Mouse (Mus musculus) gastrocnemius, adult 2 months (tissue): ENCODE data around the gene Adam1a. TPM values are rescaled to one million over a fixed set of nuclear protein-coding genes. Genes with fewer than 3 reads are reported as not detected.
A peak's percentile ranks its signal among the peaks of the same experiment; 100 is the strongest.
"Not testable (repeated sequence)": the region's sequence is repeated elsewhere in the genome, so short reads cannot be mapped to it uniquely, and the experiment has no call there.

Experiments
- DNase-seq: peaks from one replicate; pipeline ENCODE4 v3.0.0; 2022
- H3K27ac ChIP-seq: fragments of 200-600 bp; 2 replicates; pipeline ENCODE4 v1.8.1; 2022; ENCODE audit warnings: mild to moderate bottlenecking
- H3K4me3 ChIP-seq: fragments of 200-600 bp; 2 replicates; pipeline ENCODE4 v1.8.1; 2022; ENCODE audit warnings: mild to moderate bottlenecking, moderate library complexity
- CTCF ChIP-seq: fragments of 200-600 bp; IDR thresholded peaks from 2 replicates; pipeline ENCODE4 v1.8.1; 2022; ENCODE audit warnings: antibody characterized with exemption, mild to moderate bottlenecking, moderate library complexity
- intact Hi-C: fragments of 180-260 bp; cut with DNase I; formaldehyde crosslinking; loops from one replicate; pipeline ENCODE4 v1.15.1; 2025
- total RNA-seq, 2 experiments: library from RNA; stranded (reverse); gene quantifications; 2 replicates each; pipeline ENCODE4 v1.2.3; 2021

The Adam1a gene
- total RNA-seq, 2 experiments from 2014 or later, result 2.0 to 3.0 TPM

- intact Hi-C loops, result loop anchor here (5.0 kb wide), 1 partner anchor 56 kb away; no protein-coding TSS in a partner anchor
- Histone ChIP-seq H3K4me3 (peak within 1 kb of the TSS; percentile 99), H3K27ac (peak within 1 kb of the TSS; percentile 99)
- peak; percentile 98 for DNase-seq
- no peak for TF ChIP-seq CTCF
These were observed 679 bp upstream of the Adam1a start, which contains the start of gene Mapkapk5 for GRCm38 (mm10) chr5:121545793-121546529. Gene Mapkapk5, minus strand, starts transcription at chr5:121545905.

- TF ChIP-seq CTCF, result no peak
- Histone ChIP-seq H3K27ac (no peak overlapping the region), H3K4me3 (no peak overlapping the region)
- DNase-seq, result no peak
- intact Hi-C loops, result no loop called here
These were observed 1.9 kb downstream of the Adam1a start for GRCm38 (mm10) chr5:121543370-121543769.

DNA sequence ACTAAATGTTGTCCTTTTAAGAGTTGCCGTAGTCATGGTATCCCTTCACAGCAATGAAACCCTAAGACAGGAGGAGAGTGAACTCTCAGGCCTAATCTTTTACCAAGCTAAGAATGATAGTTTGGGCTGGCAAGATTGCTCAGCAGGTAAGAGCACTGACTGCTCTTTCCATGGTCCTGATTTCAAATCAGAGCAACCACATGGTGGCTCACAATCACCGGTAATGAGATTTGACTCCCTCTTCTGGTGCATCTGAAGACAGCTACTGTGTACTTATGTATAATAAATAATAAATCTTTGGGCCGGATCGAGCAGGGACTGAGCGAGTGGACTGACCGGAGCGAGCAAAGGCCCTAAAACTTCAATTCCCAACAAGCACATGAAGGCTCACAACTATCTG, 4.0 kb downstream of the Adam1a start:
- TF ChIP-seq CTCF, result 0 out of 2 replicates have a peak, but pooled peaks have one; percentile 1
- no peak overlapping the region for H3K27ac ChIP-seq
- intact Hi-C loops, result no loop called here
- no peak overlapping the region for H3K4me3 ChIP-seq
- DNase-seq, result no peak

- intact Hi-C loops, result no loop called here
- no peak for DNase-seq
- Histone ChIP-seq H3K27ac (no peak overlapping the region), H3K4me3 (no peak overlapping the region)
- TF ChIP-seq CTCF, result no peak
These were observed 5.2 kb downstream of the Adam1a start for GRCm38 (mm10) chr5:121540066-121540465.

- Histone ChIP-seq H3K4me3 (no peak overlapping the region), H3K27ac (no peak overlapping the region)
- no peak for DNase-seq
- intact Hi-C loops, result no loop called here
- no peak for TF ChIP-seq CTCF
These were observed 7.7 kb downstream of the Adam1a start for GRCm38 (mm10) chr5:121537588-121537987.

DNA sequence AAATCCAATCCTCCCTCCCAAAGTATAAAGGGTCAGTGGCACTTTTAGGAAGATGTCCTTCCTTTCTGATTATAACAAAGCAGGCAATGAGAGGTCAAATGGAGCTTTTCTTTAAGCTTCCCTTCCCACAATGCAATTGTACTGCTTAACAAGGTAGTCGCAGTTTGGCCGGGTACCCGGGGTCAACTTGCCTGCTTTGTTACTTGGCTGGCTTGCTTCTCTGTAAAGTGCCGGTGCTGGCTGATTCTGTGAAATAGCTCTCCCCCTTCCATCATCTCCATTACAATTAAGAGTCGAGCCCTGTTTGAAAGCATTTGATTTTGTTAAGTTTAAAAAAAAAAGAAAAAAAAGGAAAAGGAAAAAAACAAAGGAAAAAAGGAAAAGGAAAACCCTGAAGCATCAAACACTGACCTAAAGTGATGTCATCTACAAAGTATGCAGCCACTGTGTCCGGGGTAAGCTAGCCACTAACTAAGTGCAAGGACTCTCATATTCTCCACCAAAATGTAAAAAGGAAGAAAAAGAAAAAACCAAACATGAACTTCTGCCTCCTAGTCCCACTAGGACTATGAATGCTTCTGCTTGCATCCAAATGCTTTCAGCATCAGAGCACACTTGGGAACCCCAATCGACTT, 8.2 kb downstream of the Adam1a start:
- Histone ChIP-seq H3K27ac (no peak overlapping the region), H3K4me3 (no peak overlapping the region)
- no peak for TF ChIP-seq CTCF
- intact Hi-C loops, result no loop called here
- DNase-seq, result no peak

DNA sequence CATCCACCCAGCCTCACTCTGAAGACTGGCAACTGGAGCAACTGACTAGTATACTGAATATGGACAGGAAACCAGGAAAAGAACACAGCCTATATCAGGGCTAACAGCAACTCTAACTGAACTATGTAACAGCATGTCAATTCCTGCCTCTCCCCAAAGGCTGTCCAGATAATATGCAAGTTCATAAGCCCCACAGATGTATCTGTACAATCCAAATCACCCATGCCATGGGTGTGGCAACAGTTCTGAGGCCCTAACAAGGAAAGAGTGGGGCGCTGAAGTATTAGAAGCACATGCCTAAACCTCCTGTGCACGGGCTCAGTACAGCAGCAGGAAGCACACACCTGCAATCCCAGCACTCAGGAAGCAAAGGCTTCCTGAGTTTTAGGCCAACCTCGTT, 10.2 kb downstream of the Adam1a start:
- no peak for TF ChIP-seq CTCF
- Histone ChIP-seq H3K4me3 (no peak overlapping the region), H3K27ac (no peak overlapping the region)
- DNase-seq, result no peak
- intact Hi-C loops, result no loop called here

GRCm38 (mm10) chr5:121534521-121534920, 10.8 kb downstream of the Adam1a start:
- no peak overlapping the region for H3K27ac ChIP-seq
- no peak for DNase-seq
- TF ChIP-seq CTCF, result peak; percentile 39; the same call in 1 of the 2 replicates
- no peak overlapping the region for H3K4me3 ChIP-seq
- intact Hi-C loops, result no loop called here

- TF ChIP-seq CTCF, result no peak
- peak; percentile 43 for DNase-seq
- H3K27ac ChIP-seq, result peak overlapping the region; percentile 79
- H3K4me3 ChIP-seq, result peak overlapping the region; percentile 4; the same call in 1 of the 2 replicates
- intact Hi-C loops, result no loop called here
These were observed 18.3 kb downstream of the Adam1a start for GRCm38 (mm10) chr5:121526961-121527360.

DNA sequence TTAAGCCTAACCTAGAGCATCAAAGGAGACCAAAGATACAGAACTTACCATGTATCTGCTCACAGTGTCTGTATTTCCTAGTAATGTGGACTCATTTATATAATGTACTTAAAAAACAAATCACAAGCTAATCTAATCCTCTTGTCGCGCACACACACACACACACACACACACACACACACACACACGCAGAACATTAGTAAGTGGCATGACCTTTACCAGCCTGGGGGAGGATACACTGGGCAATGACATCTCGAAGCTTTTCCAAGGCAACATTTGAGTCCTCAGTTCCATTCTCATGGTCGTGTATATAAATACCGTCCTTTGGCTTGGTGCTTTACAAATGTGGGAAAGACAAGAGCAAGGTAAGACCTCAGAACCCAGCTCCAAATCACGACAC, 18.8 kb downstream of the Adam1a start:
- Histone ChIP-seq H3K27ac (peak overlapping the region; percentile 79), H3K4me3 (no peak overlapping the region)
- TF ChIP-seq CTCF, result no peak
- intact Hi-C loops, result no loop called here
- DNase-seq, result no peak

GRCm38 (mm10) chr5:121525774-121526450, 19.4 kb downstream of the Adam1a start:
- intact Hi-C loops, result no loop called here
- TF ChIP-seq CTCF, result no peak
- no peak for DNase-seq
- no peak overlapping the region for H3K4me3 ChIP-seq
- peak overlapping the region; percentile 48; the same call in 1 of the 2 replicates for H3K27ac ChIP-seq

DNA sequence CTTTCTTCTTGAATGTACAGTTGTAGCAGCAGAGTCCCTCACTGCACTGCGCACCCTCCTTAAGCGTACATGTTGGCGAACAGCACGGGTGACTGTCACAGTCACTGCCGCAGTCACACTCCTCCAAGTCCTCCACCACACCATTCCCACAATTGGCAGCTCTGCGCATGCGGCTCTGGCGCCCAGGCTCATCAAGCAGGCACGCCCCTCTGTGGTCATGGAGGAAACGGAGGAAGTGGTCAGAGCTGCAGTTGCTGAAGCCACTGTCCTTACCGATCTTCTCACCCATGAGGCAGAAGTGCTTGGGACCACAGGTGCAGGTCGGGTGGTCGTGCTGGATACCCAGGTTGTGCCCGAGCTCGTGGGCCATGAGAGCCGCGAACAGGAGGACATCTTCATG, 25.5 kb downstream of the Adam1a start:
- H3K4me3 ChIP-seq, result not testable (repeated sequence)

DNA sequence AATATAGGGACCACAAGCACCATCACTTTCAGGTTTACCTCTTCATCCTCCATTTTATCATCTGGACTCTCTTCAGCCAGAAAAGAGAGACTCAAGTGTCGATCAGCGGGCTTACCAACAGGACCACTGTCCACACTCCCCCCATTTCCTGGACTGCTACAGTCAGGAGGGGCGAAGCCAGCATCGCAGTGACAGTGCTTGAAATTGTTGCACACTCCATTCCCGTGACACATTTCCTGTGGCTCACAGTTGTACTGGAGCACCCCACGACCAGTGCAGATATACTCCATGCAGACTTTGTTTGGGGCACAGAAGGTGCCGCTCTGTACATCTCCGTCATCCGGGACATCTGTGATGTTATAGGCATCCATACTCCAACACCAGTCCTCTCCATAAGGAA, 26.3 kb downstream of the Adam1a start:
- Histone ChIP-seq H3K4me3 (no peak overlapping the region), H3K27ac (no peak overlapping the region)
- no peak for DNase-seq
- TF ChIP-seq CTCF, result no peak
- intact Hi-C loops, result no loop called here

More for the DNA sequence above, 25.5 kb downstream of the Adam1a start:
- H3K27ac ChIP-seq, intact Hi-C loops, DNase-seq: not testable (repeated sequence)
